Mouse (Mus musculus) 416B (cell line): Measurements from ENCODE around the gene Plin3.

Experiments
- DNase-seq: peaks from one replicate; pipeline ENCODE4 v3.0.0; 2011; ENCODE audit warnings: low read depth

The Plin3 gene

GRCm38 (mm10) chr17:56251136-56251829 lies 41.4 kb downstream of the Plin3 start:
- DNase-seq, result peak; percentile 78

- DNase-seq, result no peak
These were observed 47.1 kb downstream of the Plin3 start for GRCm38 (mm10) chr17:56245608-56246007.

GRCm38 (mm10) chr17:56241541-56242401 lies 50.9 kb downstream of the Plin3 start:
- DNase-seq, result peak; percentile 84

- DNase-seq, result peak; percentile 27
These were observed 58.7 kb downstream of the Plin3 start for GRCm38 (mm10) chr17:56233818-56234469.

GRCm38 (mm10) chr17:56233389-56233788 lies 59.3 kb downstream of the Plin3 start:
- no peak for DNase-seq

GRCm38 (mm10) chr17:56229943-56230342 lies 62.7 kb downstream of the Plin3 start:
- no peak for DNase-seq
